Mouse (Mus musculus) liver, embryonic 14.5 days (tissue): ENCODE measurements around the gene Magi1. TPM values are rescaled to one million over a fixed set of nuclear protein-coding genes. Genes with fewer than 3 reads are reported as not detected.

Source experiments
- ATAC-seq: fragments of 200-750 bp; cut with Nextera tagmentation; 2 replicates; pipeline ENCODE4 v1.8.0; 2017; ENCODE audit warnings: moderate number of reproducible peaks, mild to moderate bottlenecking, moderate library complexity; ENCODE audit not compliant: insufficient read depth
- DNase-seq, 3 experiments: peaks; one replicate each; pipeline ENCODE4 v3.0.0-alpha.2; 2012 to 2013; ENCODE audit warnings: low read depth in 3 of 3, low spot score in 3 of 3
- H3K27ac ChIP-seq: fragments of 300-500 bp; sonication (generic); 2 replicates; pipeline ENCODE4 v1.5.1; 2014; ENCODE audit warnings: moderate library complexity, mild to moderate bottlenecking, control low read depth, inconsistent platforms
- H3K27me3 ChIP-seq: fragments of 300-500 bp; sonication (generic); 2 replicates; pipeline ENCODE4 v1.6.1; 2014; ENCODE audit warnings: mild to moderate bottlenecking, low read length, moderate library complexity; ENCODE audit not compliant: control insufficient read depth, insufficient read depth
- H3K36me3 ChIP-seq: fragments of 300-500 bp; sonication (generic); replicated peaks from 2 replicates; pipeline ENCODE4 v1.6.1; 2014; ENCODE audit warnings: low read depth; ENCODE audit not compliant: control insufficient read depth, insufficient read depth
- H3K4me1 ChIP-seq, 2 experiments: fragments of 200-500 bp in 1 of 2; fragments of 300-500 bp in 1 of 2; sonication (generic) in 1 of 2; replicated peaks; 2 replicates each; pipeline ENCODE4 v1.6.1; 2012 to 2014; ENCODE audit warnings: antibody characterized with exemption in 1 of 2, inconsistent platforms in 1 of 2, low read length in 1 of 2; ENCODE audit not compliant: control insufficient read depth in 2 of 2, insufficient read depth in 2 of 2
- H3K4me2 ChIP-seq: fragments of 300-500 bp; sonication (generic); 2 replicates; pipeline ENCODE4 v1.6.1; 2014; ENCODE audit warnings: low read depth, mild to moderate bottlenecking, control low read depth, moderate library complexity
- H3K4me3 ChIP-seq, 2 experiments: fragments of 200-500 bp in 1 of 2; fragments of 300-500 bp in 1 of 2; sonication (generic) in 1 of 2; 2 replicates each; pipeline ENCODE4 v1.5.1; 2012 to 2014; ENCODE audit warnings: low read depth in 2 of 2, low read length in 2 of 2, mild to moderate bottlenecking in 2 of 2, control low read depth in 1 of 2, inconsistent platforms in 1 of 2, moderate library complexity in 1 of 2; ENCODE audit not compliant: insufficient read depth in 1 of 2
- H3K9ac ChIP-seq: fragments of 300-500 bp; sonication (generic); replicated peaks from 2 replicates; pipeline ENCODE4 v1.6.1; 2014; ENCODE audit warnings: mild to moderate bottlenecking, control low read depth, moderate library complexity
- H3K9me3 ChIP-seq: fragments of 300-500 bp; sonication (generic); 2 replicates; pipeline ENCODE4 v1.6.1; 2016; ENCODE audit warnings: low read length, mixed read lengths; ENCODE audit not compliant: control insufficient read depth
- CTCF ChIP-seq: IDR thresholded peaks from 2 replicates; pipeline ENCODE4 v1.5.1; 2016; ENCODE audit warnings: antibody characterized with exemption, low read depth, control low read depth
- EP300 ChIP-seq: IDR thresholded peaks from 2 replicates; pipeline ENCODE4 v1.6.1; 2016; ENCODE audit warnings: antibody characterized with exemption, low read depth
- WGBS: fragments of 180-500 bp; shearing (Covaris S2); extraction: QIAGEN DNeasy Blood & Tissue Kit; methylation state at CpG from one replicate; pipeline ENCODE4 v1.1.7; 2014; ENCODE audit not compliant: insufficient replicate concordance; 5-methylcytosine and 5-hydroxymethylcytosine counted together
- polyA plus RNA-seq, 2 experiments: library from polyadenylated mRNA; depleted of rRNA in 1 of 2; stranded (reverse) in 1 of 2; unstranded in 1 of 2; fragments of >200 nt; fragmentation: Nextera tagmentation in 1 of 2; extraction: Ambion mirVana in 1 of 2; gene quantifications; 2 replicates each; pipeline versions ENCODE4 v1.2.1 to v1.2.3; 2012 to 2014

Magi1 gene
- polyA plus RNA-seq, 2 experiments: 1.1 to 1.3 TPM

- Histone ChIP-seq H3K27me3 (peaks cover 44% of the 10 kb centered on the region), H3K4me1 (no peaks in the 10 kb centered on the region), H3K4me2 (peak overlapping the region; percentile 74), H3K27ac (no peak overlapping the region), H3K36me3 (no peaks in the 10 kb centered on the region), H3K4me3 (peak overlapping the region; percentile 58 to 70), H3K9ac (0 out of 2 replicates have a peak overlapping the region, but pooled peaks have one; percentile 44), H3K9me3 (no peaks in the 10 kb centered on the region)
- DNase-seq (peak in 1 of 3 experiments; percentile 4), ATAC-seq (peak; percentile 56)
- TF ChIP-seq EP300 (no peak), CTCF (no peak)
- WGBS: under 1% methylated on average over 44 of the region's 44 CpGs
Observed at GRCm38 (mm10) chr6:94284089-94284825, 540 bp upstream of the Magi1 start.

GRCm38 (mm10) chr6:94282301-94283241 is 1.1 kb downstream of the Magi1 start:
- Histone ChIP-seq H3K36me3 (no peaks in the 10 kb centered on the region), H3K27ac (no peak overlapping the region), H3K4me3 (peak overlapping the region; percentile 58 to 70), H3K27me3 (peaks cover 44% of the 10 kb centered on the region), H3K9ac (peak overlapping the region; percentile 45), H3K4me1 (no peaks in the 10 kb centered on the region), H3K4me2 (peak overlapping the region; percentile 74), H3K9me3 (no peaks in the 10 kb centered on the region)
- DNase-seq (no peak), ATAC-seq (no peak)
- TF ChIP-seq CTCF (peak; percentile 11; the same call in 1 of the 2 replicates), EP300 (no peak)
- 1% methylated on average over 55 of the region's 55 CpGs for WGBS

GRCm38 (mm10) chr6:94281606-94282280 is 2.0 kb downstream of the Magi1 start:
- DNase-seq: no peak
- Histone ChIP-seq H3K4me3 (peak overlapping the region; percentile 58 to 70), H3K36me3 (no peaks in the 10 kb centered on the region), H3K9ac (no peak overlapping the region), H3K4me2 (peak overlapping the region; percentile 74), H3K27me3 (peaks cover 44% of the 10 kb centered on the region), H3K4me1 (no peaks in the 10 kb centered on the region), H3K27ac (no peak overlapping the region), H3K9me3 (no peaks in the 10 kb centered on the region)
- ATAC-seq: no peak
- 10% methylated on average over 17 of the region's 17 CpGs for WGBS
- TF ChIP-seq CTCF (no peak), EP300 (no peak)

- Histone ChIP-seq H3K9me3 (no peaks in the 10 kb centered on the region), H3K4me2 (no peak overlapping the region), H3K27ac (no peak overlapping the region), H3K27me3 (no peaks in the 10 kb centered on the region), H3K4me1 (0 out of 4 replicates have a peak, but pooled peaks cover 0 to 1% of the 10 kb centered on the region in 2 experiments), H3K36me3 (no peaks in the 10 kb centered on the region), H3K4me3 (no peak overlapping the region), H3K9ac (no peak overlapping the region)
- WGBS: 40% methylated on average over 3 of the region's 3 CpGs
- ATAC-seq: no peak
- no peak for DNase-seq
- no peak for TF ChIP-seq EP300
- TF ChIP-seq CTCF: no peak
Observed at GRCm38 (mm10) chr6:94273941-94274340, 9.8 kb downstream of the Magi1 start.
